Mouse (Mus musculus) embryonic facial prominence, embryonic 15.5 days (tissue): ENCODE measurements at regions not wholly inside any gene's neighbourhood (a gene's known extent, or its start where the extent isn't known, plus 50 kb on each side); places are given as distances from the start of the nearest gene placed in this dataset.

Source experiments
- ATAC-seq: fragments of 200-750 bp; cut with Nextera tagmentation; 2 replicates; pipeline ENCODE4 v1.8.0; 2017; ENCODE audit warnings: low read depth, moderate TSS enrichment; ENCODE audit not compliant: insufficient number of reproducible peaks, low FRiP score, low TSS enrichment
- H3K27ac ChIP-seq: fragments of 300-500 bp; sonication (generic); replicated peaks from 2 replicates; pipeline ENCODE4 v1.5.1; 2015; ENCODE audit warnings: mild to moderate bottlenecking, inconsistent platforms
- H3K27me3 ChIP-seq: fragments of 300-500 bp; sonication (generic); 2 replicates; pipeline ENCODE4 v1.6.1; 2015; ENCODE audit warnings: inconsistent platforms
- H3K36me3 ChIP-seq: fragments of 300-500 bp; sonication (generic); 2 replicates; pipeline ENCODE4 v1.6.1; 2015; ENCODE audit warnings: mild to moderate bottlenecking, inconsistent platforms
- H3K4me1 ChIP-seq: fragments of 300-500 bp; sonication (generic); 2 replicates; pipeline ENCODE4 v1.6.1; 2015; ENCODE audit warnings: inconsistent platforms
- H3K4me2 ChIP-seq: fragments of 300-500 bp; sonication (generic); replicated peaks from 2 replicates; pipeline ENCODE4 v1.6.1; 2015; ENCODE audit warnings: mild to moderate bottlenecking, inconsistent platforms
- H3K4me3 ChIP-seq: fragments of 300-500 bp; sonication (generic); replicated peaks from 2 replicates; pipeline ENCODE4 v1.5.1; 2015; ENCODE audit warnings: mild to moderate bottlenecking, inconsistent platforms
- H3K9ac ChIP-seq: fragments of 300-500 bp; sonication (generic); 2 replicates; pipeline ENCODE4 v1.6.1; 2015; ENCODE audit warnings: inconsistent platforms
- H3K9me3 ChIP-seq: fragments of 300-500 bp; sonication (generic); replicated peaks from 2 replicates; pipeline ENCODE4 v1.6.1; 2016; ENCODE audit warnings: inconsistent platforms
- WGBS: fragments of 180-500 bp; shearing (Covaris S2); methylation state at CpG from one replicate; pipeline ENCODE4 v1.1.7; 2015; 5-methylcytosine and 5-hydroxymethylcytosine counted together

DNA sequence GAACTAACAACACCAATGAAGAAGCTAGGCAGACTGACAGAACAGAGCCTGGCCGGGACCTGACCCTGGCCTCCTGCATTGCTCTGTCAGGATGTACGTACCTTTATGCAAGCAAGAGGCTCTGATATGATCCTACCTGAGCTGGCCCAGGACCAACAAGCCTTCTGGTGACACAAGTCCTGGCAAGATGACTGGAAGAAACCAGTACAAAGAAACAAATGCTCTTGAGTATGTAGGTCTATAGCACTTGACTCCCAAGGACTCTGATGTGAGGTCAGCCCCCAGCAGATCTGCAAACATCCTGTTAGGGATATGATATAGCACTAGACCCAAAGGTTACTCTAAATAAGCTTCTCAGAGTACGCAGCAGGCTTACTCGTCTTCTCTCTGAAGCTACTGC lies 144.7 kb upstream of the Dyrk2 start:
- no peak for ATAC-seq
- Histone ChIP-seq H3K27ac (0 out of 2 replicates have a peak overlapping the region, but pooled peaks have one; percentile 28), H3K4me1 (peaks cover 28% of the 10 kb centered on the region), H3K4me2 (no peak overlapping the region), H3K27me3 (no peaks in the 10 kb centered on the region), H3K9me3 (no peaks in the 10 kb centered on the region), H3K36me3 (no peaks in the 10 kb centered on the region), H3K9ac (no peak overlapping the region), H3K4me3 (no peak overlapping the region)
- WGBS = 81% methylated on average over 4 of the region's 4 CpGs

DNA sequence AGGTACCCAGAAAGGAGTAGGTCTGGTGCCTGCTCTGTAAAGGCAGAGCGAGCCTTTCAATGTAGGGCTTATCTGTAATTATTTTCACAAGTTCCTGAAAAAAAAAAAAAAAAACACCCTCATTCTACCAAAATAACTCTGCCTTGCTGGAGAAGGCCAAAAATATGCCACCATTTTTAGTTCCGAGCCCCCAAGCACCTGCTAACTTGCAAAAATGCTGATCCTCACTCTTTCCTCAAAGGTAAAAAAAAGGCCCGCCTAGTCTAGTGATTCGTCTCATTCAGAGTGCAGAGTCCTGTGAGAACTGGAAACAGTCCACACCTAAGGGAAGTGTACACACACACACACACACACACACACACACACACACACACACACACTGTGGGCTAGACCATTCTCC lies 143.7 kb upstream of the Dyrk2 start:
- no peak overlapping the region for H3K4me2 ChIP-seq
- H3K4me1 ChIP-seq = peaks cover 31% of the 10 kb centered on the region
- no peaks in the 10 kb centered on the region for H3K36me3 ChIP-seq
- no peaks in the 10 kb centered on the region for H3K9me3 ChIP-seq
- WGBS = 61% methylated on average over 4 of the region's 4 CpGs
- no peak overlapping the region for H3K4me3 ChIP-seq
- H3K27me3 ChIP-seq = no peaks in the 10 kb centered on the region
- ATAC-seq = no peak
- H3K27ac ChIP-seq = no peak overlapping the region
- H3K9ac ChIP-seq = no peak overlapping the region

DNA sequence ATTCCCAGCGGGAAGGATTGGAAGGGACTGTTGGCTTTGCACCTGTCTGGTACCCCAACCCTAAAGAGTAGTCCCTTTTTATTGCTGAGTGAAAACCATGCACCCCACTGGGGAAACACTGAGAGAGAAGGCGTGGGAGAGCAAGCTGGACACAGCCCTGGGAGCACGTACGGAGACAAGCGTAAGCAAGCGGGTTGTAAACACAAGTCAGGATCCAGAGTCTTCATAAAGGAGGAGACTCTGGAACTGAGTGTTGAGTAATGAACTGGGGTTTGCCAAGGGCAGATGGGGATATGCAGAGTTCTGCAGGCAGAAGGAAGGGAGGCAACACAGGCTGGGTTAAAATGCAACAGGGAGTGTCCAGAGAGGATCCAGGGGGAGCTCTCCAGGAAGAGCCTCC lies 141.5 kb upstream of the Dyrk2 start:
- H3K9ac ChIP-seq = no peak overlapping the region
- H3K4me2 ChIP-seq = no peak overlapping the region
- ATAC-seq = no peak
- H3K36me3 ChIP-seq = no peaks in the 10 kb centered on the region
- H3K27me3 ChIP-seq = no peaks in the 10 kb centered on the region
- H3K4me1 ChIP-seq = peaks cover 38% of the 10 kb centered on the region
- no peak overlapping the region for H3K27ac ChIP-seq
- WGBS = 76% methylated on average over 6 of the region's 6 CpGs
- no peaks in the 10 kb centered on the region for H3K9me3 ChIP-seq
- H3K4me3 ChIP-seq = no peak overlapping the region

DNA sequence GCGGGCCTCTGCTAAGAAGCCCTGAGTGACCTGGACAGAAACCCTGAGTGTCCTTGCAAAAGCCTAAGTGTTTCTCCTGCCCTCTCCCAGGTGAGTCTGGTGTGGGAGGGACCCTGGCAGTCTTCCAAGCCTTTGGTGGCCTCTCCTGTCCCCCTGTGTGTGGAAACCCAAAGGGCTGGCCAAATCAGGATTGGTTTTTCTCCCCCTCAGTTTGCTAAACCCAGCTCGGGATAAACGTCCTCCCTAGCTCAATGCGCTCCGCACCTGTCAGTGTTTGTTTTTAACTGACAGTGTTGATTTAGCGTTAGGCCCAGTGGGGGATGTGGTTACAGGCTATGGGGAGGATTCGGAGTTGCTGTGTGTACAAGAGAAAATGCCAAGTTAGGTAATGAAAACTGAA lies 140.9 kb upstream of the Dyrk2 start:
- WGBS = 29% methylated on average over 7 of the region's 7 CpGs
- no peak overlapping the region for H3K27ac ChIP-seq
- no peak overlapping the region for H3K4me2 ChIP-seq
- no peaks in the 10 kb centered on the region for H3K27me3 ChIP-seq
- no peaks in the 10 kb centered on the region for H3K36me3 ChIP-seq
- ATAC-seq = no peak; the same call in 1 of the 2 replicates
- no peak overlapping the region for H3K9ac ChIP-seq
- H3K9me3 ChIP-seq = no peaks in the 10 kb centered on the region
- H3K4me3 ChIP-seq = no peak overlapping the region
- H3K4me1 ChIP-seq = peaks cover 38% of the 10 kb centered on the region

DNA sequence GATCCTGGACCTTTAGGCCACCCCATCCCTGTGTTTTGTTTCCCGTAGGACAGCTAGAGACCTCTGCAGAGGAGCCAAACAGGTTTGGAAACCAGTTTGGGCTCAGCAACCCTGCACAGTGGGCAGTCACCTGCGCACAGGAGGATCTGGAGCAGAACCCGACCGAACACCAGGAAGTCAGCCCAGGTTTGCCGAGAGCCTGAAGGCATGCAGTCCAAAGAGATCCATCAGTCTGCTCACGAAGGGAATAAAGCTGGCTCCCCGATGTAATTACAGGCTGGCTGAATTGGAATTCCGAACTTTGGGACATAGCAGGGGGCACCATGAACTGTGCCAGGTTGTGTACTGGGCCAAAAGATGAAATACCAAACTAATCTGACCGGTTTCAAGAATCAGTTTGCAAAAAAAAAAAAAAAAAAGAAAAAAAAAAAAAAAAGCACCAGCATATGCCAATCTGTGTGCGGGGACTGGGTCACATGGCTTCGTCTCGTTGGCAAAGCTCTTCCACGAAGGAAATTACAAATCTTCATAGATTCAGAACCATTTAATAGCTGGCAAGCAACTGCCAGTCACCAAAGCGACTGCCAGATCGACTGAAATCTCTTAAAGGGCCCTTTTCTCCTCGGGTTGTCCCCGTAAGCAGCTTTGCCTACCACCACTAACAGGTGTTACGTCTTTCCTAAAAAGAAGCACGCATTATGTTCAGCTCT lies 137.0 kb upstream of the Dyrk2 start:
- Histone ChIP-seq H3K4me1 (peaks cover 18% of the 10 kb centered on the region; the same call in 1 of the 2 replicates), H3K9me3 (no peaks in the 10 kb centered on the region), H3K4me2 (no peak overlapping the region), H3K36me3 (no peaks in the 10 kb centered on the region), H3K27me3 (no peaks in the 10 kb centered on the region), H3K4me3 (no peak overlapping the region), H3K9ac (no peak overlapping the region), H3K27ac (no peak overlapping the region)
- WGBS = 72% methylated on average over 19 of the region's 19 CpGs
- no peak for ATAC-seq

DNA sequence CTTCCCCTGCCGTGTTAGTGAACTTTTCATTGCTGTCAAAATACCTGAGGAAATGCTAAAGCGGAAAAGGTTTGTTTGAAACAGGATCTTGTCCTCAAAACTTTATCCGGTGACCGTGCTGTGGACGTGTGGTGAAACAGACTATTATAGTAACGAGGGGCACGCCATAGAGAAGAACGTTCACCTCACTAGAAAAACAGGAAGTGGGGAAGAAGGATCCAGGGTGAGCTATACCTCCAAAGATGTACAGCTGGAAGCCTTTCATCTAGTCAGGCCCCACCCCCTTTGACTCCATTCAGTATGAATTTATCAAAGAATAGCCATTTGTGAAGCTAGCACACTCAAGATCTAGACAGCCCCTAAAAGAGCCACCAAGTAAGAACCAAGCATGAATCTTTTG lies 135.5 kb upstream of the Dyrk2 start:
- Histone ChIP-seq H3K4me1 (peaks cover 10% of the 10 kb centered on the region; the same call in 1 of the 2 replicates), H3K4me2 (no peak overlapping the region), H3K27ac (no peak overlapping the region), H3K9ac (no peak overlapping the region), H3K9me3 (no peaks in the 10 kb centered on the region), H3K36me3 (no peaks in the 10 kb centered on the region), H3K4me3 (no peak overlapping the region), H3K27me3 (no peaks in the 10 kb centered on the region)
- no peak for ATAC-seq
- 81% methylated on average over 8 of the region's 8 CpGs for WGBS

DNA sequence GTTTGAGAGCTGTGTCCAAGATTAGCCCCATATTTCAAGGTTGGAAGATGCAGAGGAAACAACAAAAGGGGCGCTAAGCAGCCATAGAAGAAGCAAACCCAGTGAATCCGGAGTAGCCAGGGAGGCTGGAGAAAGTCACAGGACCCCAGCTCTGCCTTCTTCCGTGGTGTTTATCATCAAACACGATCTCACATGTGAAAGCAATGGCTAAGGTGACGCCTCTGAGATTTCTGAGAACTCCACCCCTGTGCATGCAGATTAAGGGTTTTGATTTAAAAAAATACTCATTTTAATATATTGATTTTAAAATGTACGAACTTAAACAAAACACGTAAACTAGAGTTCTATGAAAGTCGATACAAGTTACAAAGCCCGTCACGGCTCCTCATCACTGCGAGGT lies 134.4 kb upstream of the Dyrk2 start:
- Histone ChIP-seq H3K27ac (no peak overlapping the region), H3K36me3 (no peaks in the 10 kb centered on the region), H3K9ac (no peak overlapping the region), H3K9me3 (no peaks in the 10 kb centered on the region), H3K27me3 (no peaks in the 10 kb centered on the region), H3K4me3 (no peak overlapping the region), H3K4me1 (peaks cover 10% of the 10 kb centered on the region; the same call in 1 of the 2 replicates), H3K4me2 (no peak overlapping the region)
- ATAC-seq = no peak
- 86% methylated on average over 11 of the region's 11 CpGs for WGBS

DNA sequence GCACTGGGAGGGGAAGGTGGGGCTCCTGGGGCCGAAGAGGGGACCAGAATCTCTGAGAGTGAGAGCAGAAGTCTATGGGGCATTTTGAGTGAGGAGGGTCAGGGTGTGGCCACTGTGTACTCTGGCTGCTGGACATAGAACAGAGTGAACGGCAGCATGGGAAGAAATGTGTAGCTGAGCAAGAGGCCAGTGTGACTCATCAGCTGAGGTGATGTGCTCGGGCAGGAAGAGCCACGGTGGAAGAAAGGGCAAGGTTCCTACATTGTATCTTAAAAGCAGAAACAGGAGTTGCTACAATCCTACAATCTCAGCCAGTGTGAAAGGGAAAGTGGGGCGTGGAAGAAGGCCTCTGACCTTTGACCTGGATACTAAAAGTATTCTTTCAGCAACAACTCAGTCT lies 133.8 kb upstream of the Dyrk2 start:
- H3K4me3 ChIP-seq = no peak overlapping the region
- H3K27me3 ChIP-seq = no peaks in the 10 kb centered on the region
- H3K4me2 ChIP-seq = no peak overlapping the region
- no peak for ATAC-seq
- H3K9ac ChIP-seq = no peak overlapping the region
- no peaks in the 10 kb centered on the region for H3K9me3 ChIP-seq
- no peak overlapping the region for H3K27ac ChIP-seq
- 65% methylated on average over 5 of the region's 5 CpGs for WGBS
- H3K36me3 ChIP-seq = no peaks in the 10 kb centered on the region
- H3K4me1 ChIP-seq = 0 out of 2 replicates have a peak, but pooled peaks cover 7% of the 10 kb centered on the region

DNA sequence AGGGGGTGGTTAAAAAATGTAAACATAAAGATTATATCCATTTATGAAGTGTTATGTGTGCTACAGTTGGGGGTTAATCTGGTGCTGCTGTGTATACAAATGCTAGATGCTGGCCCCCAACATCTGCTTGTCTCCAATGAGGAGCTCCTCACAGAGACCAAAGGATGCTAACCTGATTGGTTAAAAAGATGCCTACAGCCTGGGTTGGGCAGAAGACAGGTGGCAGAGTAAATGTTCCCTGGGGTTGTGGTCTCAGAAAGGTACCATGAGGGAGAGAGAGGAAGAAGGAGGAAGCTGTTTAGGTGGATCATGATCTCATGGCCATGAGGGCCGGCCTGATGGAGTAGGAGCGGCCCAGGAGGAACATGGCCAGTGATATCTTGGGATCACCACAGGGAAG lies 133.0 kb upstream of the Dyrk2 start:
- ATAC-seq = no peak
- H3K4me1 ChIP-seq = 0 out of 2 replicates have a peak, but pooled peaks cover 3% of the 10 kb centered on the region
- H3K9ac ChIP-seq = no peak overlapping the region
- 88% methylated on average over 2 of the region's 2 CpGs for WGBS
- H3K4me2 ChIP-seq = no peak overlapping the region
- no peaks in the 10 kb centered on the region for H3K9me3 ChIP-seq
- no peak overlapping the region for H3K4me3 ChIP-seq
- H3K27ac ChIP-seq = no peak overlapping the region
- H3K27me3 ChIP-seq = no peaks in the 10 kb centered on the region
- H3K36me3 ChIP-seq = no peaks in the 10 kb centered on the region

DNA sequence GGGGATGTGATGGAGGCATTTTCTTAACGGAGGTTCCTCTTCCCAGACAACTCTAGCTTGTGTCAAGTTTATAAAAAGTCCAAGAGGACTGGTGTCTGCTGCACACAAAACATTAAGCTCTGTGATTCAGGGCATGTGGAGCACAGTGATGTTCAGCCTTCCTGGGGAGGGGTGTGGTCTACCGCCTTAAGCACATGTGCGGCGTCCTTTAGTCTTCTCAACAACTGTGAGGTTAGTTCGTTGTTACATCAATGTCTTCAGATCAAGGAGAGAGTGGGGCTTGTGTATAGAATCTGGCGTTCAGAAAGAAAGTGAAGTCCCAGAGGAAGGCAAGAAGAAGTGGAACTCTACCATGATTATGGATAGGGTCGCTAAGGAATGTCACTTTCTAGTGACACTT lies 131.9 kb upstream of the Dyrk2 start:
- no peaks in the 10 kb centered on the region for H3K27me3 ChIP-seq
- H3K9me3 ChIP-seq = no peaks in the 10 kb centered on the region
- H3K36me3 ChIP-seq = no peaks in the 10 kb centered on the region
- no peak overlapping the region for H3K9ac ChIP-seq
- no peak overlapping the region for H3K4me2 ChIP-seq
- 0 out of 2 replicates have a peak, but pooled peaks cover 3% of the 10 kb centered on the region for H3K4me1 ChIP-seq
- no peak for ATAC-seq
- WGBS = 86% methylated on average over 7 of the region's 7 CpGs
- no peak overlapping the region for H3K4me3 ChIP-seq
- no peak overlapping the region for H3K27ac ChIP-seq

DNA sequence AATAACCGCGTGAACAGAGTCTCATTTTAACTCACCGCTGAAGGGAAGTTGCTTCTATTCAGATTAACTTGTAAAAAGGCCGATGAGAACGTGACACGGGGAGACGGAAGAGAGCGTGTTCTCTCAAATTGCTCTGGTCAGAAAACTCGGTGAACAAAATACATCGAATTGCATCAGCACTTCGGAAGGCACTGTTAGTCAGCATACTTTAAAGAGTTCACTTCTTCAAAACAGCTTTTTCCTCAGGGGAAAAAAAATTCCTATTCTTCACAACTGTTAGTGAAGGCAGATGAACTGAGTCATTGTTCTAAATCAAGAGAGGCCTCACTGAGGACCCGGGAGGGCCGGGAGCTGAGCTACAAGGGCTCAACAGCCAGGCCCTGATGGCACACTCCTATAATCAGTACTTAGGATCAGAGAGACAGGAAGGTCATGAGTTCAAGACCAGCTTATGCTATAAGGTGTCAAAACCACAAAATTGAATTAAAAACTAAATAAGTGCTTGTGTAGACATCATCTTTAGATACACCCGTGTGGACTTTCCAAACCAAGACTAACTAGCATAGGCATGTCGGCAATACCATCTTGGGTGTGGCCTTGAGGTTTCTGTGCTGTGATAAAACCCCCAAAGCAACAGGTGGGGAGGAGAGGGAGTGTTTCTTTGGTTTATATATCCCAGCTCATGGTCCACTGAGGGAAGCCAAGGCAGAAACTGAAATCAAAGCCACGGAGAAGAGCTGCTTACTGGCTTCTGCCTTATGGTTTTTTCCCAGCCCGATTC lies 131.2 kb upstream of the Dyrk2 start:
- WGBS = 49% methylated on average over 17 of the region's 17 CpGs
- Histone ChIP-seq H3K9ac (no peak overlapping the region), H3K27ac (peak overlapping the region; percentile 45; the same call in 1 of the 2 replicates), H3K4me1 (no peaks in the 10 kb centered on the region), H3K27me3 (no peaks in the 10 kb centered on the region), H3K4me2 (no peak overlapping the region), H3K36me3 (no peaks in the 10 kb centered on the region), H3K4me3 (no peak overlapping the region), H3K9me3 (no peaks in the 10 kb centered on the region)
- ATAC-seq = no peak
